Mouse (Mus musculus): ENCODE data around the gene Engase. TPM values are rescaled to one million over a fixed set of nuclear protein-coding genes. Genes with fewer than 3 reads are reported as not detected.

Gene Engase
- total RNA-seq, 2 experiments from 2014 or later: 10.3 to 10.6 TPM

- DNase-seq (ENCODE audit: low spot score in 2 of 2): peak in 1 of 2 experiments; percentile 56
- intact Hi-C loops (cut with DNase I): no loop called here
Measured at GRCm38 (mm10) chr11:118511851-118512250, 35.2 kb downstream of the Engase start.

GRCm38 (mm10) chr11:118512257-118512910 lies 35.8 kb downstream of the Engase start:
- intact Hi-C loops (cut with DNase I): no loop called here
- no peak for DNase-seq (ENCODE audit: low spot score in 2 of 2)

GRCm38 (mm10) chr11:118517924-118518323 lies 41.3 kb downstream of the Engase start:
- intact Hi-C loops (cut with DNase I): no loop called here
- DNase-seq (ENCODE audit: low spot score in 2 of 2): no peak

GRCm38 (mm10) chr11:118518743-118519142 lies 42.1 kb downstream of the Engase start:
- DNase-seq (ENCODE audit: low spot score in 2 of 2): no peak
- intact Hi-C loops (cut with DNase I): no loop called here

DNA sequence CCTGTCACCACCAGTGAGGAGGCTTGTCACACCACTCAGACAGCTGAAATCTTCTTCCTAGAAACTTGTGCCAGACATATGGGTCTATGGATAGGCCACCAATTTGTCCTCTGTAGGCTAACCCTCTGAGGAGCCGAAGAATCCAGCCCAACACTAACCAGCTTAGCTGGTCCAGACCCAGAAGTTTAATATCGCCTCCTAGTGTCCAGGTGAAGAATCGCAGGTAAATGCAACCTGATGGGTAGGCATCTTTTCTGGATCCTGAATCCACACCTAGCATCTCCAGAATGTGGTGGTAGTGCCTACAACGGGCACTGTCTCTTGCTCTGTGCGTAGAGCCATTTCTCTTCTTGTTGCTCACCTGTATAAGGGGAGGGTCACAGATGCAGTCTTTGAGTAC lies 43.6 kb downstream of the Engase start:
- no peak for DNase-seq (ENCODE audit: low spot score in 2 of 2)
- intact Hi-C loops (cut with DNase I): no loop called here

DNA sequence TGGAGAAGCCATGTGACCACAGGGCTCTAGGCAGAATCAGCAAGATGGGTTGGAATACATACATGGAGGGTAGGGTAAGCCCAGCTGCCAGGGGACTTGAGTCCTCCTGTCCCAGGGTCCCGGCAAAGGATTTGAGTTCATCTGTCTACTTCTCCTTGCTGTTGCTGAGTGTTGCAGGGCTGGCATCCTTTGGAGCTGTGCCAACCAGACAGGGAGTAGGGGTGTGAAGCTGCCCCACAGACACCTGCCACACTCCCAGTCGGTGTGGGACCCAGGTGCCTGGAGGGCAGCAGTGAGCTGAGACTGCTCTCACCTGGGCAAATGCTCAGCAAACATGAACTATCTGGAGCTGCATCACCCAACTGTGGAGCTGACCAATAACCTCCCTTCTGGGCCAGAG lies 44.3 kb downstream of the Engase start:
- no peak for DNase-seq (ENCODE audit: low spot score in 2 of 2)
- intact Hi-C loops (cut with DNase I): no loop called here

DNA sequence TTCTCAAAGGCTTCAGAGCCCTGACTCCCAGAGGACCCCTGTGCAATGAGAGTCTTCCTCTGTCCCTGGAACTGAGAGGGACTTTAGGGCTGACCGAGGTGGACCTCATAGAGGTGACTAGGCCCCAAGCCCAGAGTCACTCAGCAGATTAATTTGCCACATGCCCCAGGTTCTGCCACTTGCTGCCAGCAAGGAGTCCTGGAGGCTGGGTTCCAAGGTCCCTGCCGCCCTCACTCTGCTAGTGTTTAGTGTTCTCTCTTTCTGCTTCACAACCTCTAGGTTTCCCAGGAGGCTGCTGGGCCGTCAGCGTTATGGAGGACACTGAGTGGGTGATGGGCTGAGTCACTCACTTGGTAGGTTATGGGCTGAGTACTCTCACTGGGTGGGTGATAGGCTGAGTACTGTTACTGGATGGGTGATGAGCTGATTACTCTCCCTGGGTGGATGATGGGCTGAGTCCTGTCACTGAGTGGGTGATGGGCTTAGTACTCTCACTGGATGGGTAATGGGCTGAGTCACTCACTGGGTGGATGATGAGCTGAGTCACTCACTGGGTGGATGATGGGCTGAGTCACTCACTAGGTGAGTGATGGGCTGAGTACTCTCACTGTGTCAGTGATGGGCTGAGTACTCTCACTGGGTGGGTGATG lies 47.0 kb downstream of the Engase start:
- peak in 1 of 2 experiments; percentile 72 for DNase-seq (ENCODE audit: low spot score in 2 of 2)
- intact Hi-C loops (cut with DNase I): no loop called here

GRCm38 (mm10) chr11:118525059-118525458 lies 48.4 kb downstream of the Engase start:
- no peak for DNase-seq (ENCODE audit: low spot score in 2 of 2)
- intact Hi-C loops (cut with DNase I): no loop called here

- intact Hi-C loops (cut with DNase I): no loop called here
- no peak for DNase-seq (ENCODE audit: low spot score in 2 of 2)
Measured at GRCm38 (mm10) chr11:118528761-118529160, 52.1 kb downstream of the Engase start.

DNA sequence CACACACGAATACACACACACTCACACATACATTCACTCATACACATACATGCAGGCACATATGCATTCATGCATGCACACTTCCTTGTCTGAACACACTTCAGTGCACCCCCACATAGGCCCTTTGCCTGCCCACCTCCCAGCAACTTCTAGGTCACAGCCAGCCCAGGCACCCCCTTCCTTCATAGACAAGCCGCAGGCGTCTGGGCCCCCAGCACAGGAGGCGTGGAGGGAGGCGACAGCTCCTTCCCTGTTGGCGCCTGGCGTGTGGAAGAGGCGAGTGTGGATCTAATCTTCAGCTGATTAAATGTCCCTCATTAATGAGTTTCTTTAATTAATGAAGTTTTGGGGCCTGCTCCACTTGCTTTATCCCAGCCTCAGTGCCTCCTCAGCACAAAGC lies 53.7 kb downstream of the Engase start:
- intact Hi-C loops (cut with DNase I): no loop called here
- DNase-seq (ENCODE audit: low spot score in 2 of 2): no peak

DNA sequence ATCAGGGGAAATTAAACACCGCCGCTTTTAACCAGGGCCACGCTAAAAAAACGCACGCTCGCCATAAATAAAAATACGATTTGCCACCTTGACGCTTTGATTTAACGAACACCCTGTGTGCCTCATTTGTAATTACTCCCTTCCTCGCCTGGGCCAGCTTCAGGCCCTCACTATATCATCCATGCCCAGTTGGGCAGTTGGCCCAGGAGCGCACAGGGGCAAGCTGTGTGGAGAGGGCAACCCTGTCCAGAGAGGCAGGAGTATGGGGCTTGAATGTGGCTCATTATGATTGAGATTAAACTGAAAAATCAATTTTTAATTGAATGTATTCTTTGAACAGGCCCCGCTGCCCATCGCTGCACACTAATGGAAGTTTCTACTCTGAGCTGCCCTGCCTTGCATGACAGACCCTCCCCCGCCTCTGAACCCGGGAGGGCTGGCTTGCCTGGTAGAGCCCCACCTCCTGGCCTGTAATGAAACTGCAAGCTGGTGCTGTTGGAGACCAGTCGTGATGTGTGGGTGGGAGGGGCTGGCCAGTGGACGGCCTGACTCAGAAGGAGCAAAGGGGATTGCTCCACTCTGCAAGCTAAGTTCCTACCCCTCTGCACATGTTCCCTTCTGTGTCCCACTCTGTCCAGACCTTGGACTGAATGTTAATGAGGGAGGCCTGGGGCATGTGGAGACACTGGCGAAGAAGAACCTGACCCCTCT lies 57.9 kb downstream of the Engase start:
- intact Hi-C loops (cut with DNase I): no loop called here
- no peak for DNase-seq (ENCODE audit: low spot score in 2 of 2)

- no peak for DNase-seq (ENCODE audit: low spot score in 2 of 2)
- intact Hi-C loops (cut with DNase I): no loop called here
Measured at GRCm38 (mm10) chr11:118538008-118538407, 61.4 kb downstream of the Engase start.

Other genes with a start within 250 kb of the Engase start
- 10 to 100 TPM; 64.9 to 70.1 TPM for gene Cyth1, start 228.2 kb upstream of the Engase start, total RNA-seq (2021)
- 10 to 100 TPM; 23.5 to 29.6 TPM for gene Usp36, start 186.6 kb upstream of the Engase start, total RNA-seq (2021)
- gene Cep295nl, start 134.3 kb upstream of the Engase start, total RNA-seq (2021): 1 to 10 TPM in 1 of 2 experiments, under 1 TPM in 1; 0.66 to 1.2 TPM
- gene Timp2, start 121.1 kb upstream of the Engase start, total RNA-seq (2021): 100 to 1,000 TPM; 254 to 273 TPM
- gene Lgals3bp, start 74.7 kb upstream of the Engase start, total RNA-seq (2021): 10 to 100 TPM; 14.2 to 15.2 TPM
- 10 to 100 TPM; 37.4 to 40.7 TPM for gene Cant1, start 57.7 kb upstream of the Engase start, total RNA-seq (2021)
- 1 to 10 TPM; 3.6 to 4.2 TPM for gene C1qtnf1, start 48.6 kb upstream of the Engase start, total RNA-seq (2021)

Data from left cerebral cortex, postnatal 25 days (tissue).